Mouse (Mus musculus): Measurements from ENCODE around the gene Pycr1.

DNA sequence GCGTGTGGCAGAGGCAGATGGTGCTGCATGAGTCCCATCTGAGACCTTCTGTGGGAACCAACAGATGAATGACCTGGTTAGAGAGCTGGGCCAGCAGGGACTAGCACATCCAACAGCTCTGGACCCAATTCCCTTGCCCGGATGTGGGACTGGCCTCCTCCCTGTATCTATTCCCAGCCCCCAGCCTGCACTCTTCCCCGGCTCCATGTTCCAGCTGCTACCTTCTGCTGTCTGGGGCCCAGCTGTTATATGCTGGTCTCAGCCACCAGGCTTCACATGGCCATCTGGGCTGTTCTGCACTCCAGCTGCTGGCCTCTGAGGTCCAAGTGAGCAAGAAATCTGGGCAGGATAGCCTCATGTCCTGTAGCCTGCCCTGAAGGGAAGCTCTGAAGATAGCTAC lies 21.8 kb upstream of the Pycr1 start:
- TF ChIP-seq EP300 (IDR thresholded peaks at IDR 0.05; ENCODE audit: insufficient read depth, low read depth, low read length) (no peak), CTCF (IDR thresholded peaks at IDR 0.05; ENCODE audit: low read depth, low read length) (no peak)

Measured in ES-Bruce4 (cell line).